Mouse (Mus musculus): ENCODE results near the gene Plch1. TPM values are rescaled to one million over a fixed set of nuclear protein-coding genes. Genes with fewer than 3 reads are reported as not detected.

Gene Plch1
- polyA plus RNA-seq, 1 experiment from 2014 or later: 5.7 TPM

DNA sequence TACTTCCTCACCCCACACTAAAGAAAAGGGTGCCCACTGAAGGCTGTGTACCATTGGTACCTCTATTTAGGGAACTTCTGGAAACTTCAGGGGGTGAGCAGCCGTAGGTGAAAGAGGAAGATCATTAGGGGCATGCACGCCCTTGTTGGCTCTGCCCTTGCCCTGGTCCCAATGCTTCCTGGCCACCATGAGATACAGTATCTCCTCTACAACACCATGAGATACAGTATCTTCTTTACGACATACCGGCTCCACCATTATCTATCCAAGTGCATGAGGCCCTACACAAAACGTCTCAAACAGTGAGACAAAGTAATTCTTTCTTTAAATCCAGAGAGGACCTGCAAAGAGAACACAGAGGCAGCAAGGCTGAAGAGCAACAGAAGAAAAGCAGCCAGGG is 98.6 kb downstream of the Plch1 start:
- no peaks in the 10 kb centered on the region for H3K4me1 ChIP-seq
- H3K27me3 ChIP-seq (replicated peaks): no peaks in the 10 kb centered on the region
- 74% methylated on average over 5 of the region's 5 CpGs for WGBS
- H3K4me3 ChIP-seq (replicated peaks): no peak overlapping the region
- no peak overlapping the region for H3K4me2 ChIP-seq
- H3K27ac ChIP-seq: no peak overlapping the region
- no peaks in the 10 kb centered on the region for H3K9me3 ChIP-seq
- no peak for ATAC-seq (ENCODE audit: insufficient read depth, low FRiP score, low read depth)
- no peaks in the 10 kb centered on the region for H3K36me3 ChIP-seq
- H3K9ac ChIP-seq: no peak overlapping the region

DNA sequence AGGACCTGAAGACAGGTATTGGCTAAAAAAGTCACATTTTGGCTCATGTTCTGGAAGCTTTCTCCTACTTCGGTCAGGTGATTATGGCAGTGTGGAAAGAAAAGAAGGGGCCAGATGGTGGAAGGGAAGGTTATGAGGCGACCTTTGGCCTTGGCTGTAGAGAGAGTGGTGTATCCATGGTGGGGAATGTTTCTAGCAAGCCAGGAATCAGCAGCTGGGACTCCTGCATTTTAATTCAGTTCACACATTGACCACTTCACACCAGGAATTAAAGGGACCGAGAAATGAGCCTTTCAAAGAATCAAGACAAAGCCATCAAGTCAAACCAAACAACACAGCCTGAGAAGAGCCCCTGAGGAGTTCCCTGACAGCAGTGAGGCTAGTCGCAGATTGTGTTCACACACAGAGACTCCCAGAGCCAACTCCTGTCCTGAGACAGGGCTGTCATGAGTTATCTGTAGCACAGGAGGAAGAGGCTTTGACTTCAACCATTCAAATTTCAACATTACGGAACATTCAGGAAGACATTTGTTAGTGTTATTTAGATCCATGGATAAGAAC is 112.4 kb downstream of the Plch1 start:
- H3K4me2 ChIP-seq: no peak overlapping the region
- no peaks in the 10 kb centered on the region for H3K27me3 ChIP-seq (replicated peaks)
- no peak overlapping the region for H3K9ac ChIP-seq
- H3K4me3 ChIP-seq (replicated peaks): no peak overlapping the region
- no peak for ATAC-seq (ENCODE audit: insufficient read depth, low FRiP score, low read depth)
- WGBS: 62% methylated on average over 5 of the region's 5 CpGs
- H3K36me3 ChIP-seq: no peaks in the 10 kb centered on the region
- no peaks in the 10 kb centered on the region for H3K9me3 ChIP-seq
- H3K27ac ChIP-seq: no peak overlapping the region
- H3K4me1 ChIP-seq: no peaks in the 10 kb centered on the region

DNA sequence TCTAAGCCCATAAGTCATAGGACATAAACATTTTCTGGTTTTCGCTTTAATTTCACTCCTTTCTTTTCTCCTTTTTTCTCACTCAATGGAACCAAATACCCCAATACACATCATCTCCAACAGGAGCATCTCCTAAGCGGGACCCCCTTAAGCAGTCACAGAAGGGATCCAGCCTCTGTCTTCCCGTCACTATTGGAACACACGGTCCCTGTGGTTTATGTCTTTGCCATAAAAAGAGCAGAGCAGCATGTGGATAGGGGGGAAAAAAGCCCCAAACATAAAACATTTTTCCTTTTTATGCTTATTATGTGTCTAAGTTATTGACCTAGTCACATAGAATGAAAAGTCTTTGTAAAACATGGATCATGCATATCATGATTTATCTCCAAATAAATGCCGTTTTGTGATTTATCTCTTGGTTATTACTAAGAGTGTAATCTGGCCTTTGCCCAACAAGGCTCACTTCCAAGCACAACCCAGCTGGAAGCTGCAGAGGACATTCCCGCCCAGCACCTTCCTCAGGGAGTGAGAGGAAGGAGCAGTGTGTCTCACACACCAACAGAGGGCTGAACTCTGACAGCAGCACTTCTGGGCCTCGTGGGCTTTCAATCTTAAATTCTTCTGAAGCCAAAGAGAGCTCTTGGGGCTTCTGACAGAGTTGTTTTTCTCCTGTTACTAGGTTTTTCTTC is 126.5 kb downstream of the Plch1 start:
- H3K4me1 ChIP-seq: no peaks in the 10 kb centered on the region

DNA sequence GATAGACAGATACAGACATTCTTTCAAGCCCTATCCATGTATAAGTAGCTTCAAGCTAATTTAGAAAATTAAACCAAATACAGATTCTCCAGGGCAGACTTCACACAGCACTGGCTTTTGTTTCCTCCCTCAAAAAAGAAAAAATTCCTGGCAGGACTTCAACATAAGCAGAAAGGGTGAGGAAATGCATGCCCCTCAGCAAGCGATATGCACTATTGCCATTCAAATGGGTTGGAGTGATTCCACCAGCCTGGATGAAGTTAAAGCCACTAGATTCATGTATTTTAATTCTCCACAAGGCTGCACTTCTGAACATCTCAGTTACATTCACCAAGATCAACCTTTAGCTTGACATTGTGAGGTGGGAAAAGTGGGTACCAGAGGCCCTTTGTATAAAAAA is 138.5 kb downstream of the Plch1 start:
- H3K4me2 ChIP-seq: no peak overlapping the region
- no peak for ATAC-seq (ENCODE audit: insufficient read depth, low FRiP score, low read depth)

More for the DNA sequence above, 126.5 kb downstream of the Plch1 start:
- 40% methylated on average over 7 of the region's 7 CpGs for WGBS
- Histone ChIP-seq H3K36me3 (no peaks in the 10 kb centered on the region), H3K4me3 (replicated peaks) (no peak overlapping the region), H3K9me3 (no peaks in the 10 kb centered on the region), H3K27me3 (replicated peaks) (no peaks in the 10 kb centered on the region), H3K9ac (no peak overlapping the region), H3K27ac (no peak overlapping the region), H3K4me2 (no peak overlapping the region)
- 0 out of 2 replicates have a peak, but pooled peaks have one; percentile 50 for ATAC-seq (ENCODE audit: insufficient read depth, low FRiP score, low read depth)

DNA sequence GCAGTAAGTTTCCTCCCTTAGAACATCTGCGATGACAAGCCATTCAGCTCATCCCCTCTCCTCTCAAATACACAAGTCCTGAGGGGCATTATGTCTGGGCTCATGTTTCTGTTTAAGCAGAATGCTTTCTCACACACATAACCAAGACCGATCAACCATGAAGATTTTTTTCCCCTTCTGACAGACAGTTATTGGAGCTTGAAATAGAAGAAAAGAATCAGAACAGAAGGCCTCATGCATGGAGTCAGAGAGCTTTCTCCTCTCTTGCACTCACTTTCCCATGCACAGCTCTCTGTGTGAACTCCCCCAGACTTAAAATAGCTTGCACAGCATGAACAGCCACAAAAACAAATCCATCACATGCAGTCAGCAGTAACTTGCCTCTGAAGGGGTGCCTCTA is 159.2 kb downstream of the Plch1 start:
- no peaks in the 10 kb centered on the region for H3K27me3 ChIP-seq (replicated peaks)
- H3K9ac ChIP-seq: no peak overlapping the region
- ATAC-seq (ENCODE audit: insufficient read depth, low FRiP score, low read depth): no peak
- no peak overlapping the region for H3K4me2 ChIP-seq
- no peaks in the 10 kb centered on the region for H3K9me3 ChIP-seq
- WGBS: 61% methylated on average over 2 of the region's 2 CpGs
- H3K27ac ChIP-seq: no peak overlapping the region
- H3K36me3 ChIP-seq: no peaks in the 10 kb centered on the region
- H3K4me3 ChIP-seq (replicated peaks): no peak overlapping the region
- H3K4me1 ChIP-seq: no peaks in the 10 kb centered on the region

More for the DNA sequence above, 138.5 kb downstream of the Plch1 start:
- WGBS: 64% methylated on average over 1 of the region's 1 CpGs
- Histone ChIP-seq H3K36me3 (no peaks in the 10 kb centered on the region), H3K4me1 (no peaks in the 10 kb centered on the region), H3K9ac (no peak overlapping the region), H3K27me3 (replicated peaks) (no peaks in the 10 kb centered on the region), H3K4me3 (replicated peaks) (no peak overlapping the region), H3K27ac (no peak overlapping the region), H3K9me3 (no peaks in the 10 kb centered on the region)

DNA sequence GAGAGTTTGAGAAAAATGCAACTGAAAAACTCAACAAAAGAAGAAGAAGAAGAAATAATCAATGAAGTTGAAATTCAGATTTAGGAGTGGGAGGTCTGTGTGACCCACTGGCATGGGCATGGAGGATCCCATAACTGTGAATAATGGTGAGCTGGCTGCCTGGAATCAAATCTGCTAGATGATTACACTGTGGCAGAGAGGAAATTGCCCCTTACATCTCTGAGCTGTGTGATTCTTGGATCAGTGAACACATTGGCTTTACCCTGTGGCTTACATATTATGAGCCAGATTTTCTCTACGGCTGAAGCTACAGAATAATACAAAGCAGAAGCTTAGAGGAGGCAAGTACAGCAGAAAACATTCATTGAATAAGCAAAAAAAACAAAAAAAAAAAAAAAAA is 170.9 kb downstream of the Plch1 start:
- Histone ChIP-seq H3K4me2 (no peak overlapping the region), H3K9ac (no peak overlapping the region), H3K36me3 (no peaks in the 10 kb centered on the region), H3K27me3 (replicated peaks) (no peaks in the 10 kb centered on the region), H3K9me3 (no peaks in the 10 kb centered on the region), H3K4me3 (replicated peaks) (no peak overlapping the region), H3K4me1 (no peaks in the 10 kb centered on the region), H3K27ac (no peak overlapping the region)
- 81% methylated on average over 1 of the region's 1 CpGs for WGBS
- no peak for ATAC-seq (ENCODE audit: insufficient read depth, low FRiP score, low read depth)

DNA sequence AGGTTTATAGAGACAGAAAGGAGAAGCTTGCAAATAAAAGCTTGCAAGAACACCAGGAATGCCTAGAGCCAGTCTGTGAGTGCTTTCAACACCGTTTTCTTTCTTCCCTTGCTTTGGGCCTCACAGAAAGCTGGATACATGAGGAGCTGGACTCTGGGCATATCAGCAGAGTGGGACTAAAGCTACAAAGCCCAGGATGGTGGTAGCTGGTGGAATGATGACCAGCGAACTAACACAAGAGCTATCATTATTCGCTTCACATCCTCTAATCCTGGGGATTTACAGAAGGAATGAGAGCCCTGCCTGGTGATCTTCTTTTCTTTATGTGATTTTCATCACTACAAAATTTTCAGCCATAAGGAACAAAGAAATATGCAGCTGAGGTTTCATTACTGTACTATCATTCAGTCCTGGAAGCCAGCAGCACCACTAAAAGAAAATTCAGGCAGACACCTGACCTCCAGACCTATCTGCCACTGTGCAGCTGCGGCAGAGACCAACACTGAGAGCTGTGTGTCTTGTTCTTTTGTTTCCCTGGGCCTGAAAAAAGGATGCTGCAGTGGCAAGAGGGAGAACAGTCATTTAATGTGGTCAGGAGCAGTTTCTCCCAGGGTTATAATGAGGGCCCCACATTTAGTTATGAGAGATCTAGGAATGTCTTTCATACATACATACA is 172.5 kb downstream of the Plch1 start:
- Histone ChIP-seq H3K36me3 (no peaks in the 10 kb centered on the region), H3K27me3 (replicated peaks) (no peaks in the 10 kb centered on the region), H3K9ac (no peak overlapping the region), H3K4me2 (no peak overlapping the region), H3K4me3 (replicated peaks) (no peak overlapping the region), H3K4me1 (no peaks in the 10 kb centered on the region), H3K9me3 (no peaks in the 10 kb centered on the region), H3K27ac (no peak overlapping the region)
- 69% methylated on average over 4 of the region's 4 CpGs for WGBS
- ATAC-seq (ENCODE audit: insufficient read depth, low FRiP score, low read depth): no peak

DNA sequence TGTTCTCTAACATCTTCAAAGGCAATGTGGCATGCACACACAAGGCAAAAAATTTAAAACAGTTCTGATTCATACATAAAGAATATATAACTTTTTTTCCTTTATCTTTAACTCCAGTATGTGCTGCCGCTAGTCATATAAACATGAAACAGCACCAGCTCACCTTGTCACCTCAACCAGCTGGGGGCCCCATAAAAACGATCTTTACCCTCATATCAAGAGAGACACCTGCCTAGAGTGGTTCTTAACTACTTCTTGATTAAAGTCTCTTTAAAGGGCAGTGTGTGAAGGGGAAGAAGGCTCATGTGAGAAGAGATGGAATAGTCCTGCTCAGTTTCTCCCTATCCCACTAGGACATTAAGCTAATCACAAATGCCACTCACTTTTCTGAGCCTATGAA is 205.6 kb downstream of the Plch1 start:
- no peaks in the 10 kb centered on the region for H3K9me3 ChIP-seq
- no peaks in the 10 kb centered on the region for H3K27me3 ChIP-seq (replicated peaks)
- no peak overlapping the region for H3K9ac ChIP-seq
- no peak overlapping the region for H3K27ac ChIP-seq
- 59% methylated on average over 2 of the region's 2 CpGs for WGBS
- H3K4me3 ChIP-seq (replicated peaks): no peak overlapping the region
- ATAC-seq (ENCODE audit: insufficient read depth, low FRiP score, low read depth): no peak
- no peak overlapping the region for H3K4me2 ChIP-seq
- H3K36me3 ChIP-seq: 0 out of 2 replicates have a peak, but pooled peaks cover 4% of the 10 kb centered on the region
- H3K4me1 ChIP-seq: no peaks in the 10 kb centered on the region

DNA sequence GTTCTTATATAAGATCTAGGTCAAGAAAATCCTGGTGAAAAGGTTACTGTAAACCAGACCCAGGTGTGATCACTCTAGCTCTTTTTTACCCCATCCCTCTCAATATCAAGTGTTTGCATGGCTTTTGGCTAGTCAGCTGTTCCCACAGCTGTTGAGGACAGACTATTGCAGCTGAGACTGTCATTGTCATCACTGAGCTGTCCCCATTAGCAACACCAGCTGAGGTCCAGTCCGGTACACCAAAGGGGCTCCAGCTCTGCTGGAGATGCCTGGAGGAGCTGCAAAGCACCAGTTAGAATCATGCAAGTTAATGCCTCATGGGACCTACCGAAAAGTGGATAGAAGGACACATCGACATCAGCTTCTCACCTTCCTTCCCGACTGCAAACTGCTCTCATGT is 206.5 kb downstream of the Plch1 start:
- 85% methylated on average over 4 of the region's 4 CpGs for WGBS
- Histone ChIP-seq H3K27me3 (replicated peaks) (no peaks in the 10 kb centered on the region), H3K36me3 (no peaks in the 10 kb centered on the region), H3K4me3 (replicated peaks) (no peak overlapping the region), H3K4me2 (no peak overlapping the region), H3K27ac (no peak overlapping the region), H3K9me3 (no peaks in the 10 kb centered on the region), H3K9ac (no peak overlapping the region), H3K4me1 (no peaks in the 10 kb centered on the region)
- no peak for ATAC-seq (ENCODE audit: insufficient read depth, low FRiP score, low read depth)

DNA sequence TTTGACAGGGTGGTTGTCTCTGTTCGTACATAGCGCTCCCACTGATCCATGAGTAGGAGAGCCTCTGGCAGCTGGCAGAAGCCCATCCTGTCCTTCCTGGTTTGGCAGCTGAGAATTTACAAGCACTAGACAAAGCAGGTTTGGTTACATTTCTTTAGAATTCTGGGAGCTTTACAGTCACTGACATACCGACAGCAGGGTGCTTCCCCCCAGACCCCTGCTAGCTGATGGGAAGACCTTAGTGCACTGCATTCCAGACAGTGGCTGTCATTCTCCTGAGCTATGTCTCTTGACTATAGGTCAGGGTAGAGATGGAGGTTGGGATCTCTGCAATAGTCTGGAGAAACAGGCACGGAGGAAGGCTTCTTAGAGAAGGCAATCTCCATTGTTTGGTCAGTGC is 230.5 kb downstream of the Plch1 start:
- Histone ChIP-seq H3K9me3 (no peaks in the 10 kb centered on the region), H3K27ac (no peak overlapping the region), H3K36me3 (no peaks in the 10 kb centered on the region), H3K9ac (no peak overlapping the region), H3K27me3 (replicated peaks) (no peaks in the 10 kb centered on the region), H3K4me2 (no peak overlapping the region), H3K4me3 (replicated peaks) (no peak overlapping the region), H3K4me1 (no peaks in the 10 kb centered on the region)
- WGBS: 66% methylated on average over 4 of the region's 4 CpGs
- ATAC-seq (ENCODE audit: insufficient read depth, low FRiP score, low read depth): no peak

DNA sequence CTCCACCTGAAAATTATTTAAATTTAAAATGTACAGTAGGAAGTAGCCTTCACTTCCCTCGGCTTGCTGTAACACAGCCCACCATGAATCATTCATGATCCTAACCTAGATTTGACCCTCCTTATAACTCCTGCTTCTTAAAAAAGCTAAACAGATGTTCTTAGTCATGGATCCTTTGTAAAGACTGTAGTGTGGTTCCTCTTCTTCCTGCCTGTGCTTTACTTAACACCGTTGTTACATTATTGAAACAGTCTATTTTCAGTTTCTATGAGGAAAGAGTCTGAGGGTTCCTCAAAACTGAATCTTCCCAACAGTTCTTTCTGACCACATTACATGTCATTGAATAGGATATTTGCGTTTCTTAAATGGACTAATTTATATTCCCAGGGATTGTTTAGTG is 234.0 kb downstream of the Plch1 start:
- no peak overlapping the region for H3K9ac ChIP-seq
- no peaks in the 10 kb centered on the region for H3K36me3 ChIP-seq
- H3K27me3 ChIP-seq (replicated peaks): no peaks in the 10 kb centered on the region
- H3K4me2 ChIP-seq: no peak overlapping the region
- H3K4me1 ChIP-seq: no peaks in the 10 kb centered on the region
- H3K9me3 ChIP-seq: no peaks in the 10 kb centered on the region
- no peak for ATAC-seq (ENCODE audit: insufficient read depth, low FRiP score, low read depth)
- WGBS: 50% methylated on average over 3 of the region's 3 CpGs
- H3K27ac ChIP-seq: no peak overlapping the region
- no peak overlapping the region for H3K4me3 ChIP-seq (replicated peaks)

DNA sequence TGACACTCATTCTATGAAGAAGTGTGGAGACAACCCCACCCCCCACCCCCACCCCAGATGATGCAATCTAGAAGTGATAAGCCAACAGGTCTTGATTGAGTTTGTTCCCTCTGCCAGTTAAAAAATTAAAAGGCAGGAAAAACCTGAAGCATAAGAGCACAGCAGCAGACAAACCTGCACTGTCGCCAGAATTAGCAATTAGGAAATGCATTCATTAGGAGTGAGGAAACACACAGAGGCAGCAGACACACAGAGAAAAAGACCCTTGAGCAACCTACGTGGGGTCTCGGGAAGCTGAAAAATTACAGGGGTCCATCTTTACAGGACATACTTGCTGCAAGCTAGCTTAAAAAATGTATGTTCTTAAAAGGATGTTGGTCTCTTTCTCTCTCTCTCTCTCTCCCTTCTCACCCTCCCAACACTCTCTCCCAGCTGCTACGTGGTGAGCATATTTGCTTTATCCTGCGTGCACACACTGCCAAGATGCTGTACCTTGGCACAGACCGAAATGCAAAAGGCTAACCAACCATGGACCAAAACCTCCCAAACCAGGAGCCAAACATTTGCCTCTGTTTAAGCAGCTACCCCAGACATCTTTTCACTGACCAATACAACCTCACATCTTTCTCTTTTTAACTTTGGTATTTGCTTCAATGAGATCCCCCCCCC is 234.6 kb downstream of the Plch1 start:
- Histone ChIP-seq H3K4me2 (no peak overlapping the region), H3K9me3 (no peaks in the 10 kb centered on the region), H3K27ac (no peak overlapping the region), H3K4me3 (replicated peaks) (no peak overlapping the region), H3K27me3 (replicated peaks) (no peaks in the 10 kb centered on the region), H3K36me3 (no peaks in the 10 kb centered on the region), H3K9ac (no peak overlapping the region), H3K4me1 (no peaks in the 10 kb centered on the region)
- WGBS: 56% methylated on average over 6 of the region's 6 CpGs
- no peak for ATAC-seq (ENCODE audit: insufficient read depth, low FRiP score, low read depth)
